Mouse (Mus musculus): ENCODE results near the gene Pitpnc1.

- TF ChIP-seq CTCF (conservative IDR thresholded peaks at IDR 0.05; ENCODE audit: low read length) (no peak), POU5F1 (IDR thresholded peaks at IDR 0.05; ENCODE audit: borderline replicate concordance, low read length) (no peak), NANOG (IDR thresholded peaks at IDR 0.05; ENCODE audit: borderline replicate concordance, low read length) (no peak)
These were observed 139.1 kb downstream of the Pitpnc1 start for GRCm38 (mm10) chr11:107331425-107331824.

All from E14TG2a.4 (cell line).